Mouse (Mus musculus) embryo, embryonic 11.5 days (tissue): Measurements from ENCODE around the gene Cd200r3.

Experiments used
- DNase-seq: peaks from one replicate; pipeline ENCODE4 v3.0.0-alpha.2; 2012; ENCODE audit warnings: low read depth, low spot score

The Cd200r3 gene

DNA sequence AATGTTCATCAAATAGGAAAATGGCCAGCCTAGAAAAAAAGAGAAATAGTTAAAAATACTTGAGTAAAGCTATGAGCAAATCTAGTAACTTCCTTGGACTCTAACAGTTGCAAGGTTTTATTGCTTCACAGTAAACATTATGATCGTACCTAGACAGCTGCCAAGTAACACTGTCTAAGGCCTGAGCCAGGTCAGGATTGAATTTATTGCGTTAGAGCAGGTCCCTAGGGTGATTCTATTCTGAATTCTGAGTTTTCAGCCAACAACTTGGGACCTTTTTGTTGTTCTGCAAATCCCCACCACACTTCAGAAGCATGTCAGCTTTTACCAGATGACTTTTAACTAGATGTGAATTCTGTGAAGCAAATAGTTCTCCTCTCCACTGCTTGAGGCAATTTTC, 87.3 kb downstream of the Cd200r3 start:
- no peak for DNase-seq
